Mouse (Mus musculus) cerebellum, postnatal 14 days (tissue): ENCODE data around the gene Atg4a-ps.
"Not testable (repeated sequence)": the region's sequence is repeated elsewhere in the genome, so short reads cannot be mapped to it uniquely, and the experiment has no call there.

Source experiments
- DNase-seq, 2 experiments: peaks; one replicate each; pipeline ENCODE4 v3.0.0; 2021; ENCODE audit warnings: mixed read lengths in 2 of 2

Gene Atg4a-ps

DNA sequence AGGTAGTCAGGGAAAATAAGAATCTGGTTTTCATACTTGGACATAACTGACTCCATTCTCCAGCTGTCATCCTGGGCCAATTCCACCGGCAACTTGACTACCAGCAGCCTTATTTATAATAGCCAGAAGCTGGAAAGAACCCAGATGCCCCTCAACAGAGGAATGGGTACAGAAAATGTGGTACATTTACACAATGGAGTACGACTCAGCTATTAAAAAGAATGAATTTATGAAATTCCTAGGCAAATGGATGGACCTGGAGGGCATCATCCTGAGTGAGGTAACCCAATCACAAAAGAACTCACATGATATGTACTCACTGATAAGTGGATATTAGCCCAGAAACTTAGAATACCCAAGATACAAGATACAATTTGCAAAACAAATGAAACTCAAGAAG is at the start of gene Atg4a-ps:
Atg4a-ps (minus strand) TSS at position 101 of the 400 bp plus-strand sequence.
- DNase-seq, result not testable (repeated sequence)

DNA sequence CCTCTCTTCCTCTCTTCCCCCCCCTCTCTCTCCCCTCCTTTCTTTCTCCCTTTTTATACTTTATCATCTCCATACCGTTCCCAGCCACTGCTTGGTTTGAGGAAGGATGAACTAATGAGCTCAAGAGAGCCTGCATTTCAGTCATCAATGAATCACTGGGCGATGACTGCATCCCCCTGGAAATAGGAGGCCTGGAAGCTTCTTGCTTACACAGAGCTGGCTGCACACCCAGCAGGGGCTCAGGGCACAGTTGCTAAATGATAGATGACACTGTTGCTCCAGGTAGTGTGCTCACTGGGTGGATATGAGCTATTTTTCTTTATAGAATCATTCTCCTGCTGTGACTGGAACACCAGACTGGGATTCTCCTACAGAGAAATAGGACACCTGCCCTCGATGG is 49.7 kb upstream of the Atg4a-ps start:
- no peak for DNase-seq

DNA sequence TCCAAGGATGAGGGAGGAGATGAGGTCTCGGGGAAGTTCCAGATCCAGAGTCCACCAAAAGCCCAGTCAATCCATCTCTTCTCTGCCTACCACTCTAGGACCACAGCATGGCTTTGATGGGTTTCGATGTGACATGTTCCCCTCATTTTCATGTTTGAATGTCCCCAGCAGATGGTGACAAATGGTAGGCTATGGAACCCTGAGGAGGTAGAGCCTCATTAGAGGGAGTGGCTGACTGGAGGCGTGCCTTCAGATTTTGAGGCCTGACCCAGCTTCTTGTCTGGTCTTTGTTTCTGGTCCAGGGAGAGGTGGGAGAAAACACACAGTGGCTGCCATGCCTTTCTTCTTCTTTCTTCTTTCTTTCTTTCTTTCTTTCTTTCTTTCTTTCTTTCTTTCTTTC is 44.6 kb upstream of the Atg4a-ps start:
- peak; percentile 24 for DNase-seq

GRCm38 (mm10) chr3:103689043-103689442 is 43.2 kb upstream of the Atg4a-ps start:
- DNase-seq, result no peak

DNA sequence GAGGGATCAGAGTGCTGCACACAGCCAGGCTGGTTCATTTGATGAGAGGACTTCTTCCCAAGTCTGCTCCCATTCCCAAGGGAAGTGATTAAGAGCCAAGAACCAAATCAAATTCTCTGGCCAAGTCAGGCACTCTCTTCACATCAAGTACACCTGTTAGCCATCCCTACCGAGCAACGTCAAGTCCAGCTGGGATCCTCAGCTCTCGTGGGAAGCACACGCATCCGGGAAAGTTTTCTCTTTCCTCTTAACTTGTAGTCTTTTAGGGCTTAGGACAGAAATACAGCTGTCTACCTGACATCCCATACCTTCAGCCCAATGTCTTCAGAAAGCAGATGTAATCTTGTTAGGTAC is 38.1 kb upstream of the Atg4a-ps start:
- no peak for DNase-seq

DNA sequence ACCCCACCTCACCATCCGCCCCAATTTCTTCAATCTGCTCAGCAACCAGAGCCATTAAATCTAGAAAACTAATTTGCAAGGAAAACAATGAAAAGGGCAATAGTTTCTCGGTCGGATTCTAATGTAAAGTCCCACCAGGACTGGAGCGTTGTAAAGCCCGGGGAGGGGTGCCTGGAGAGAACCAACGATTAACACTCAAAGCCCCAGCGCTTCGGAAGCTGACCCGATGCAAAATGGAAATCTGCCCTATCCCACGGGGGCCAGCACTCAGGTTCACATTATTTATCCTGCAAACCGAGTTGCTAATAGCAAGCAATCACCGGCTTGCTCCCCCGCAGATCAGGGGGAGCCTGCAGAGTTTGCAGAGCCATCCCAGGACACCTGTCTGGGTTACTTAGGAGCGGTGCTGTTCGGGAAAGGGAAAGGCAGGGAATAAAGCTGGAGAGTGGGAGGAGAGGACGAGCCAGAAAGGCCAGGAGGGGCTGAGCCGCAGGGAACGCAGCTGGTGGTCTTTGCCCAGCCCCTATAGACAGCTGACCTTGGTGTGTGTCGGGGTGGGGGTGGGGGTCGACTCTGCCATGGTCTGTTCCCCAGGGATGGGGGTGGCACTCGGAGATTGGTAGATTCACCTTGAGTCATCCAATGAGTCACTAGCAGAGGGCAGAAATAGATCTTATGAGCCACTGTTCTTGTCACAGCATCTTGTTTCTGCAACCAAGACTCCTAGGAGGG is 37.5 kb upstream of the Atg4a-ps start:
- peak; percentile 12 to 27 for DNase-seq

- DNase-seq, result no peak
These were observed 36.6 kb upstream of the Atg4a-ps start for GRCm38 (mm10) chr3:103682473-103682872.

DNA sequence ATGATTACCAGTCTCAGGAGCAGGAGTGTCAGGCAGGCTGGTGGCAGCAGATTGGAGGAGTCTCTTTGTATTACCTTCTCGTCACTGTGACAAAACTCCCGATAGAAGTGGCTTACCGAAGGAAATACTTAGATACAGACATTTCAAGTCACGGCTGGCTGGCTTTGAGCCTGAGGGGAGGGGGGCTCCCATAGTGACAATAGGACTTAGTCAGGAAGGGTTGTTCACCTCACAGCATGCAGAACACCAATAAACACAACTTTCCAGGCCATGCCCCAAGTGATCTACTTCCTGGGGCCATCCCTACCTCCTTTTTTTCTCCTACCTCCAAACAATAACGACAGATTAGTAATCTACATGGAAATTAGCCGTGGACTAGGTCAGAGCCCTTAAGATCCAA is 32.9 kb upstream of the Atg4a-ps start:
- no peak for DNase-seq

DNA sequence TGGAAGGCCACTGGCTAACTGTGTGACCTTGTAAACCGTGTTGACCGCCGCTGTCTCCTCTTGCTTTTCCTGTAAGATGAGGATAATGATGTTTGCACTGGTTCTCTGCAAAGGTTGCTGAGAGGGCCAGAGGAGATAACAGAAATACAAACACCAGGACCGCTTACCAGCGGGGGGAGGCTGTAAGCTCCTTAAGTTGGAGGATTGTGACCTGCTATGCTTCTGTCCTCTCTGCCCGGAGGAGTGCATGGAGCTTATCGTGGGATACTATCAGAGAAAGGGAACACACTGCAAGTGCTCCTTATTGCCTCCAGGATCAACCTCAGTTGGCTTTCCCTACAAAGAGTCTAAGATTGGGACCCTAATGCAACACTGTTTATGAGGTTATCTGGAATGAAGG is 26.8 kb upstream of the Atg4a-ps start:
- no peak for DNase-seq

DNA sequence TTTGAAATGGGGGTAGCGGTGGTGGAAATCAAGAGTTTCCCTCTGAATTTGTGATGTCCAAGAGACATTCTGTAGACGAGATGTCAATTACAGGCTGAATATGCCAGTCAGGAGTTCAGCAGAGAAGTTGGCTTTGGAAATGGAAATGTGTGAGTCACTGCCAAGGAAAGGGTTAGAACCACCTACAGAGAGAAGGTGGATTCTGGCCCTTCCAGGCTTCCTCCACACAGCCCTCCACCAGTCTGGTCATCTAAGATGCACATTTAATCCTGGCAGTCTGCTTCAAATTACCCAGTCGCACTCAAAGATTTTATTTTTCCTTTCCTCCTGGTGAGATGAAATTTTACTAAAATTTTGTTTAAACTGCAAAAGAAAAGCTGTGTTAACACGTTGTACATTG is 26.2 kb upstream of the Atg4a-ps start:
- DNase-seq, result no peak

GRCm38 (mm10) chr3:103663385-103663784 is 17.5 kb upstream of the Atg4a-ps start:
- no peak for DNase-seq

DNA sequence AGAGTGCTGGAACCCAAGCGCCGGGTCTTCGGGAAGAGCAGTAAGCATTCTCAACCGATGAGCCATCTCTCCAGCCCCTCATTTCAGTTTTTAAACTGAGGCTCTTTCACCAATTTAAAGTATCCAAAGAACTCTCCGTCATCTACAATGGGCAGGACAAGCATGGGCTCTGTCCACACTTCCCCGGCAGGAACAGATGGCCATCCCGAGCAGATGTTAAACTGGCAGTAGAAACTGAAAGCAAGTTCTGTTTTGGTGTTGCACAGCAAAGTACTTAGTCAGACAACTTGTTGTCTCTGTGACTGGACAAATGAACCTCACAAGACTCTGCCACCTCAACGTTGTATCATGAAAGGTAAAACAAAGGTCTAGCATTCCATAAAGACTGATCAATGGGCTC is 15.8 kb upstream of the Atg4a-ps start:
- no peak for DNase-seq

GRCm38 (mm10) chr3:103660012-103660411 is 14.1 kb upstream of the Atg4a-ps start:
- DNase-seq, result no peak

DNA sequence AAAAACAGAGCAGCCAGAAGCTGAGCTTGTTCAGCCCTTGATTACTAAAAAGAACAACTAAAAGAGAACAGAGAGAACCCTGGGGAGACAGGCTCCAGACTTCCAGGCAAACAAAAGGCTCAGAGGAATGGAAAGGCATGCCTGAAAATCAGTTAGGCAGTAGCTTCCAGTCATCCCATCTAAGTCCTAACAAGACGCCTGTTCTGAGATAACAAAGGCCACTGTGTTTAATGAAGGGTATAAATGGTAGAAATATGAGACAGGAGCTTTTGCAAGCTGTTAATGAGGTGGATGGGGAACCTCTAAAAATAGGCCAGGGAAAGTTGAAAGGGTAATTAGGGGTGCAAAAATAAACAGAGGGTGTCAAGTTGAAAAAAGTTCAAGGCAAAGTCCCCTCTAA is 4.5 kb upstream of the Atg4a-ps start:
- no peak for DNase-seq

GRCm38 (mm10) chr3:103649716-103650115 is 3.8 kb upstream of the Atg4a-ps start:
- peak; percentile 33 to 67 for DNase-seq

DNA sequence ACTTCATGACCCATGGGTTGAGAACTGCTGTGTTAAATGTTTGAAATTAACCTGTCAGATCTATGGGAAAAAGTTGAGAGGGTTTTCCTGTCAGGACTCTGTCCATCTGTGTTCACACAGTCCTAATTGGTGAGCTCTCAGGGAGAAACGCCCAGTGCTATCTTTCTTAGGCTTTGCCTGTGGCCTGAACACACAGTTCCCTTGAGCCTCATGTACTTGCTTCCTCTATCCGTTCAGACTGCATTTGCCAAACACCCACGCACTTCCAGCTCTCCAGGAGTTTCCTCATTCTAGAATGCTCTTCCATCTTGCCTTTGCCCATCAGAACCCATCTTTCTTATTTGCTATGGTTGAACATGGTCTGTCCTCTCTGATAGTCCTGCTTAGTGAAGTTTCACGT is 2.6 kb upstream of the Atg4a-ps start:
- DNase-seq, result no peak

GRCm38 (mm10) chr3:103647164-103647867 is 1.4 kb upstream of the Atg4a-ps start:
- DNase-seq, result peak in 1 of 2 experiments; percentile 25

DNA sequence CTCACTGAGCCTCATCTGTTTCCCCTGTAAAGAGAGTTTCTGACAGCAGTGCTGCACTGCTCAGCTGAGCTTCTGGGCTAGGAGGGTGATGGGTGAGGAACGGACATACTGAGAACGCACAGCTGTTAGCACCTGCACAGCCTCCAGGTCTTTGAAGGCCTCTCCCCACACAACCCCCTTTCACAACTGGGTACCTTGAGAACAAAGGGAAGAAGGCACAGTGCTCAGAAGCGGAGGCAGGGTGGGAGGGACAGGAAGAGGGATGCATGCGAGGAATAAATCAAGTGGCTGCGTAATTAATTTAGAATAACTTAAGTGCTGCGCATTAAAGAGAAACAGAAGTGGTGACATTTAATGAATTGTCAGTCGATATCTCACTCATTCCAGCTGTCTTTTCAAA is 4.6 kb downstream of the Atg4a-ps start:
- DNase-seq, result no peak

GRCm38 (mm10) chr3:103640226-103640803 is 5.6 kb downstream of the Atg4a-ps start:
- DNase-seq, result peak in 1 of 2 experiments; percentile 43

GRCm38 (mm10) chr3:103637641-103638040 is 8.2 kb downstream of the Atg4a-ps start:
- DNase-seq, result no peak

- DNase-seq, result no peak
These were observed 11.6 kb downstream of the Atg4a-ps start for GRCm38 (mm10) chr3:103634256-103634655.

GRCm38 (mm10) chr3:103633831-103634230 is 12.0 kb downstream of the Atg4a-ps start:
- no peak for DNase-seq

DNA sequence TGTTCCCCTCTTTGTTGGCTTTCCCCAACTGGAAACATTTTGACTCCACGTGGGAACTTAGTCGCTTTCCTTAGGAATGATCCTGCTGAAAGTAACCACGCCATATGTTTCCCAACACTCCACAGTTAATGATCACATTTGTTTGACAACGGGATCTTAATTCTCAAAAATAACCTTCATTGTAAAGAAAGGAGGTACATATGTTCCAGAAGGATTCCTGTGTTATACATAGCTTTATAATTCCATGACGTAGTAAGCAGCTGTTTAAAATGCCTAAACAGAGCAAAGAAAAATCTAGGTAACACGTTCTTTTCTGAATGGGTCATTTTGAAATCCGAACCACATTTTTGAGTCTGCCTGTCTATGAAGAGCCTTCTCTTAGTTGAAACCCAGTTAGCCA is 12.7 kb downstream of the Atg4a-ps start:
- no peak for DNase-seq

DNA sequence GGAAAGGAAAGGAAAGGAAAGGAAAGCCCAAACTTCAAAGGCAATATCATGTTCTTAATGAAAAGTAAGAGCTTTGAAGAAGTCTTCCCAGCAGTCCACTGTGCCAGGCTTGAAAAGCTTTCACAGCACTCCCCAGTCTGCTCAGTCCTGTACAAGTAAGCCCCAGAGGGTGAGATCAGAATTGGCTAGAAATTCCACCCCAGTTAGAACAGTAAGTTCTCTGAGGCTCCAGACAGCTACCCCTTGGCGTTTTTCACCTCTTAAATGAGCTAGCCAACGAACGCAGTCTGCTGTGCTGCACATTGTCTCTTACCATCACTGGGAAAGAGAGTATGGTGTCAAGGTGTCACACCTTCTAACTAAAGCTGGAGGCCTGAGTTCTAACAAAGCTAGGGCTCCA is 18.2 kb downstream of the Atg4a-ps start:
- no peak for DNase-seq
